Mouse (Mus musculus) embryo, embryonic 9.5 days (tissue): ENCODE results near the gene Abcb11.

Experiments used
- DNase-seq: peaks from one replicate; pipeline ENCODE4 v3.0.0-alpha.2; 2017; ENCODE audit errors: extremely low spot score

Gene Abcb11

GRCm38 (mm10) chr2:69188732-69189131 is 153.7 kb downstream of the Abcb11 start:
- no peak for DNase-seq
